Mouse (Mus musculus): ENCODE data around the gene Pitpnm3.

The Pitpnm3 gene

DNA sequence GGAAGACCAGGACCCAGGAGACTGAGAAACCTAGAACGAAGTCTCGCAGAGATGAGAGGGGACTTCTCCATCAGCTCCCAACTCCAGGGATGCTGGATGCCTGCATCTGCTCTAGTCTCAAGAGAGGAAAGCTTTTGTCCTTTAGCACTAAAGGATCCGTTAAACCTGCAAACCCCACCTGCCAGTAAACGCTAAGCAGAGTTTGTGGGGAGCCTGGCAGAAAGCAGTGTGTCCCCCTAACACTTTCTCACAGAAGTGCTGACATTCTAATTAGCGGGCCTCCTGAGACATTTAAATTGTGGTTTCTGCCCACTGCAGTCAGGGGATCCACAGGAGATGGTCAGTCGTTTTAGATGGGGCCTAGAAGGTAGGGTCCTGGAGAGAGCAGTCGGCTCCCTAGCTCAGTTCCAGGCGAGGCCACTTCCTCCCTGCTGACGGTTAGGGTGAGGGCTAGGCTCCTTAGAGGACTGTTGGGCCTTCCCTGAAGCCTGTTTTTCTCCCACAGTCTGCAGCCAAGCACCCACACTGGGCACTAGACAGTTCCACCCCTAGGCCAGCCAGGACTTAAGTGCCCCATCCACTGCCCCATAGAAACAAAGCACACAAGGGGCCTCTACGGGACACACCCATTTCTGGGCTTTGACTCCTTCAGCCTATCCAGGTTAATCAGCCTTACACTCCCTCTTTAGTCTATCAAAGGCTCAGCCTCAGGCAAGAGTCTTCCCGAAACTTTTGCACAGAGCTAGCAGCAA, 829 bp upstream of the Pitpnm3 start:
- in situ Hi-C loops (cut with MboI, MseI), result no loop called here

DNA sequence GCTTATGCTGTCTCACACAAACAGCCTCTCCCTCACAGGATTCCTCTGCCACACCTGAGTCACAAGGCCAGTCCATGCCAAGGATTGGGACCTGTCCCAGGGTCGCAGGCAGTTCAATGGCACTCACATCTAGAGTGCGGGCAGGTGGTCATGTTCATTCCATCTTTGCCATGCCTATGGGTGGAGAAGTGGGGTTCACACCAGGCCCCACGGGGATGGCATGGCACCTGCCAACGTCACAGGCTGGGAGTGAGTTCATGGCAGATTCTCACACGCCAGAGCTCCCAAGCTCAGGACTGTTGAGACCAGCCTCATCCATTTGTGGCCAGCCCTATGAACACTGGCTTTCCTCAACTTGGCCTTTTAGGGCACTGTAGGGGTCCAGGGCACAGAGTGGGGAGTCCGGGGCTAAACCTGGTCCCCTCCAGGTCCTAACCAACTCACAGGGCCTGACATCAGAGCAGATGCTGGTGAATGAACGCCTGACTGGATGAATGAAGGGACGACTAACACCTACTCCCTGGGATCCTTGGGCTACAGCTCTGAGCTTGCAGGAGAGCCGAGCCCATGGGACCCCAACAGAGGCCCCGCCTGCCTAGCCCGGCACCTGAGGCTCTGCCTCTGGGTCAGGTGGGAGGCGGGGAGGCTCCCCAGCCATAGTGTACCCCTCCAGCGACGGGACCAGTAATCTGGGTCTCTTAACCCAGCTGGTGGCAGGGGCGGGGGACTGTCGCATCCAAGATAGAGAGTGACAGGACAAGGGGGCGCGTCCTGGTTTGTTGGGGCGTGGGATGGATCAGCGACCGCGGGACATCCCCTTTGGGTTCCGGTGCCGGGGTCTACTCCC, 819 bp downstream of the Pitpnm3 start:
- in situ Hi-C loops (cut with MboI, MseI), result no loop called here

GRCm38 (mm10) chr11:72133075-72133474, 2.5 kb downstream of the Pitpnm3 start:
- in situ Hi-C loops (cut with MboI, MseI), result no loop called here

DNA sequence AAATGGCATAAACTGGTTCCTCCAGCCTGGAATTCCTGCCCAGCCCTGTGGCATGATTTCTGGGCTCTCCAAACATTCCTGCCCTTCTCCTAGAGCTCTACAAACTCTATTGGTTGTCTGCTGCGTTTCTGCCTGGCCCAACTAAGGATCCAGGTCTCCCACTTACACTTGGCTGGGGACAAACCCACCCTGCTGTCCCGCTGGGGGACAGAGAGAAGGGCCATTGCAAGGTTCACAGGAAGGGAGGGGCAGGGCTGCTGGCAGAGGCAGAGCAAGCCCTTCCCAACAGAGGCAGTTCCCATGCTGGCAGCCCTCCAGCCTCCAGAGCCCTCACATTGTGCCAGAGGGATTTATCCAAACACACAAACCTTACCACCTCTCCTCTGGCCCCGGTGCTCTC, 3.3 kb downstream of the Pitpnm3 start:
- in situ Hi-C loops (cut with MboI, MseI), result no loop called here

DNA sequence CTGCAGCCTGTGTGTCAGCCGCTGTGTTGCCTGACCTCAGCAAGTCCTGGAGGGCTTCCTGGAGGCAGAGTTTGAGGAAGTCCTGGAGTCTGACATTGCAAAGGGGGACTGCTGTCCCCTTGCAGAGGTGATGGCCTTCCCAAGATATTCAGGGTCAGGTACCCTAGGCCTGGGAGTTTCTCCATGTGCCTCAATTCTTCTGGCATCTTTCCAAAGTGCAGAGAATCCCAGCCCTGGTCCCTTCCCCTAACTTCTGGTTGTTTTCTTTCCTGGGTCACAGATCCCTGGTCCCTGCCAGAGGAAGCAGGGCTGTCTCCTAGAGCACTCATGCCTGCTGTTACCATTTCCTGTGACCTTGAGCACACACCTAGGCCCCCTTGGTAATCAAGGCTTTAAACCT, 3.9 kb downstream of the Pitpnm3 start:
- in situ Hi-C loops (cut with MboI, MseI), result no loop called here

DNA sequence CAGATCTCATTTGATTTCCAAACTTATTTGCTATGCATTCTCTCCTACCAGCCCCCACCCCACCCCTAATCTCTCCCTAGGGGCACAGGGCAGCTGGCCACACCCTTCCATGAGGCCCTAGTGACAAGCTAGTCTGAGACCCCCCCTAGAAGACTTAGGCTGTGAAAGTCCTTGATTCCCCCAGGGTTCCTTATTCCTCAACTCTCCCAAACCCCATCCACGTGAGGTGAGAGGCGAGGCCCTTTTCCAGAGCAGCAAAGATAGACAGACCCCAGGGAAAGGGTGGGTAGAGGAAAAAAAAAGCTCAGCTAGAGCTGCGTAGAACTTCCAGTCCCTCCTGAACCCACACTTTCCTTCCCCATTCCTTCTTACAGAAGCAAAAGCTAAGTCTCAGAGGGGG, 4.7 kb downstream of the Pitpnm3 start:
- in situ Hi-C loops (cut with MboI, MseI), result no loop called here

GRCm38 (mm10) chr11:72130472-72130871, 5.1 kb downstream of the Pitpnm3 start:
- in situ Hi-C loops (cut with MboI, MseI), result no loop called here

DNA sequence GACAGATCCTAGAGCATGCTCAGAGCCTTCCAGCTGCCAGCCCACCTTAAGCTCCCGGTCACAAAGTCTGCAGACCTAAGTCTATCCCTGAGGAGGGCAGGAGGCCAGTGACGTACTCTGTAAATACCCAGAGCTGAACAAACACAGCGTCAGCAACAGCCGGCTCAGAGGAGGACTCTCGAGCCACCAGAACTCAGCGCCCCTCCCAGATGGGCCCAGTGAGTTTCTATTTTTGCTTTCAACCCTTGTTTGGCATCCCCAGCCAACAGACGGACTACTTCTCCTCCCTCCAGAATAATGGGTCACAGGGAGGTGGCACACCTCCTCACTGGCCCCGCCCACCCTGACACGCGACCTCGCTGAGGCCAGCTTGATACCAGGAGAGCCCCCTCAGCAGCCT, 5.6 kb downstream of the Pitpnm3 start:
- in situ Hi-C loops (cut with MboI, MseI), result no loop called here

GRCm38 (mm10) chr11:72129032-72129894, 6.3 kb downstream of the Pitpnm3 start:
- in situ Hi-C loops (cut with MboI, MseI), result no loop called here

DNA sequence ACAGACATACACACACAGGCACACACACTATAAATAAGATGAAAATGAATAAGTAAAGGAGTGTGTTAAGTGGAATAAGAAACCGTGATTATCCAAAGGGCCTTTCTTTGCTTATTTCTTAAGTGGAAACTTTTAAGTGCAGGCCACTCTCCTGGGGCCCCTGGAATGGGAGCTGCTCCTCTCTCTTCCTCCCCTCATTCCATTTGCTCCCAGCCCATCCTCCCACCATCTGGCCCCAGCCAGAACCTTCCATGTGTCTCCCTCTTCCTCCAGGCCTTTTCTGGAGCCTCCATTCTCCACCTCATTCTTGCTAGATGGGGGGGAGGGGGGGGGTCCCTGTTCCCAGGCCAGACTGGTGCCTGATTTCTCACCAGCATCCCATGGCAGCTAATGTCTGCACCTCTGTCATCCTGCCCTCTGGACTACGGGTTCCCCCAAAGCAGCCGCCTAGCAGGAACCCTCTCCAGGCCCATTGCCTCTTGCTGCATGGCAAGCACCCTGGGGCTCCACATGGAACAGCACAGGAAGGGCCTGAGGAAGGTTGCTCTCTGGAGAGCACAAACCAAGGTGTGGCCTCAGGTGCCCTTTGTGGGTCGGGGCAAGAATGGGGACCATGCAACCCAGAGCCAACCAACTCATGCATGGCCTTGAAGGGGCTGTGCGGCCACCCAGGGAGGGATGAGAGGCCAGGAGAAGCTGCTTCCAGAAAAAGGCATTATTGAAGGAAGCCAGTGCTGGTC, 8.0 kb downstream of the Pitpnm3 start:
- in situ Hi-C loops (cut with MboI, MseI), result no loop called here

GRCm38 (mm10) chr11:72125781-72126180, 9.8 kb downstream of the Pitpnm3 start:
- in situ Hi-C loops (cut with MboI, MseI), result no loop called here

GRCm38 (mm10) chr11:72123531-72123930, 12.0 kb downstream of the Pitpnm3 start:
- in situ Hi-C loops (cut with MboI, MseI), result no loop called here

GRCm38 (mm10) chr11:72120354-72120753, 15.2 kb downstream of the Pitpnm3 start:
- in situ Hi-C loops (cut with MboI, MseI), result no loop called here

DNA sequence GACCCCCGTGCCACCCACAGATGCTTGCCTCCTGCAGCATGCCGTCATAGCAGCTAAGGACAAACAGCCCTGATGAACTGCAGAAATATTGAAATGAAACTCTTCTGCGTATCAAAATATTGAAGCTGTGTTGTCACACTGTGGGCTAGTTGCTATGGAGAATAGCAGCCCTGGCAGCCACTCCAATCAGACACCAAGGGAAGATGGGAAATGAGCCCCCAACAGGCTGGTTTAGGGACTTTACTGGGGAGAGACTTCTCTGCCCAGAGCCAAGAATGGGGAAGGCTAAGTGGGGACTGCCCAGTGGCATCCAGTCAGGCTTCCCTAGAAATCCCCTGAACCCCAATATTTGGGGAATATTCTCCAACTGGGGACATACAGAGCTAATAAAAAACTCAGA, 16.9 kb downstream of the Pitpnm3 start:
- in situ Hi-C loops (cut with MboI, MseI), result no loop called here

DNA sequence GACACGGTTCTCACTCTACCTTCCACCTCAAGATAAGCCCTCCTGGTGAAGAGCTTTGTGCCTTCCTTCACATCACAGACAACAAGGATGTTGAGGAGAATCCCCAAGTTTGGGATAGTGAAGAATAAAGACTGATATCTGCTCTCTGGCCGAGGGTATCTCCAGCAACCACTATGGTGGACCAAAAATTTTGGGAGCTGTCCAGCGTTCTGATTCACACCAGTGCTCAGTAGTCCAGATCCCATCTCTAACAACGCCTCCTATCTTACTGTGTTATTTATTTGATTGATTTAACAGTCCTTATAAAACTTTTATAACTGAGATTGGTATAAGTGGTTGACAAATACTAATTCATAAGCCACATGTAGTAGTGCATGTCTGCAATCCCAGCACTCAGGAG, 22.3 kb downstream of the Pitpnm3 start:
- in situ Hi-C loops (cut with MboI, MseI), result no loop called here

- in situ Hi-C loops (cut with MboI, MseI), result no loop called here
These were observed 24.9 kb downstream of the Pitpnm3 start for GRCm38 (mm10) chr11:72110726-72111125.

- in situ Hi-C loops (cut with MboI, MseI), result no loop called here
These were observed 31.4 kb downstream of the Pitpnm3 start for GRCm38 (mm10) chr11:72104223-72104622.

GRCm38 (mm10) chr11:72103530-72103929, 32.0 kb downstream of the Pitpnm3 start:
- in situ Hi-C loops (cut with MboI, MseI), result no loop called here

DNA sequence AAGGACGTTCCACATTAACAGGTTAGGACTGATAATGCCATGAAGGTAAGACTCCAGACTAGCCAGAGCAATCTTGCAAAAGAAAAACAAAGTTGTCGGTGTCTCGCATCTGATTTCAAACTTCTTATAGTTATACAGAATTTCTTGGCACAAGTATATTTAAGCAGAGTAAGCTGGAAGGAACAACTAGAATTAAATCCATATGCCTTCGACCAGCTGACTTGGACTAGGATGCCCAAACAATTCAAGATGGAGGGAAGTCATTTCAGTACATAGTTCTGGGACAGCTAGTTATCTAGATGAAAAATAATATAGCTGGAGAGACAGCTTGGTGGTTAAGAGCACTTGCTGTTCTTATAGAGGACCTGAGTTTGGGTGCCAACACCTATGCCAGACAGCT, 34.6 kb downstream of the Pitpnm3 start:
- in situ Hi-C loops (cut with MboI, MseI), result no loop called here

GRCm38 (mm10) chr11:72099181-72099580, 36.4 kb downstream of the Pitpnm3 start:
- in situ Hi-C loops (cut with MboI, MseI), result no loop called here

- in situ Hi-C loops (cut with MboI, MseI), result no loop called here
These were observed 37.6 kb downstream of the Pitpnm3 start for GRCm38 (mm10) chr11:72098027-72098426.
